ENCODE assay signal across 9 mouse cellular contexts in genomic region chr12:76596292-76597023, GRCm38 (mm10).
A peak's percentile ranks its signal among the peaks of the same experiment; 100 is the strongest.
DNase-seq lines count a peak whose midpoint lies in the region; ATAC-seq and TF ChIP-seq lines count a peak whose summit lies in the region.
"Had no signal": no experiment of that assay in that cellular context is flagged by ENCODE, and none has a peak within 500 bp of the region (broad histone marks: within the 10 kb centered on the region; RNA-seq: fewer than 3 reads in every experiment).

No protein-coding gene starts in this region.

- peak; percentile 90 for TF ChIP-seq CTCF in cortical plate, adult 2 months (IDR thresholded peaks at IDR 0.05; ENCODE audit: extremely low read depth, insufficient read depth, low read length)

- H3K4me3 ChIP-seq in cortical plate, adult 2 months (ENCODE audit: insufficient read depth, low read length), result no peak overlapping the region
- H3K4me3 ChIP-seq in limb, embryonic 14.5 days (replicated peaks; ENCODE audit: low read length), result no peak overlapping the region
- H3K4me3 ChIP-seq: erythroblast, embryonic 14.5 days had no signal

- no peaks in the 10 kb centered on the region for H3K9me3 ChIP-seq in limb, embryonic 14.5 days (ENCODE audit: control insufficient read depth, low read length)

- peak; percentile 48; the same call in 1 of the 2 replicates for ATAC-seq in limb, embryonic 14.5 days (ENCODE audit: low FRiP score, low read depth)

- H3K4me1 ChIP-seq in cortical plate, adult 2 months (ENCODE audit: control insufficient read depth, insufficient read depth, low read length), result peaks cover 7% of the 10 kb centered on the region
- H3K4me1 ChIP-seq in limb, embryonic 14.5 days (ENCODE audit: control insufficient read depth, insufficient read depth, low read length), result peaks cover 12% of the 10 kb centered on the region

- no peaks in the 10 kb centered on the region for H3K36me3 ChIP-seq in limb, embryonic 14.5 days (ENCODE audit: control insufficient read depth, insufficient read depth, low read length)

- no peak for TF ChIP-seq POLR2A in cortical plate, adult 2 months (IDR thresholded peaks at IDR 0.05; ENCODE audit: extremely low read depth, insufficient read depth, low read length)
- TF ChIP-seq POLR2A in limb, embryonic 14.5 days (IDR thresholded peaks at IDR 0.05; ENCODE audit: borderline replicate concordance, extremely low read depth, insufficient read depth, insufficient read length), result no peak

- intact Hi-C loops in gastrocnemius, postnatal 36 days (cut with DNase I), result loop anchor here (1.0 to 10.0 kb wide), 2 partner anchors 100 to 158 kb away; no protein-coding TSS in a partner anchor

- no peak overlapping the region for H3K9ac ChIP-seq in limb, embryonic 14.5 days (ENCODE audit: low read depth, low read length, severe bottlenecking)

- DNase-seq in 416B (ENCODE audit: low read depth), result peak; percentile 68
- peak; percentile 42 for DNase-seq in T-cell, adult 2 months (ENCODE audit: low spot score)
- peak; percentile 64 to 73 for DNase-seq in gastrocnemius, postnatal 36 days
- DNase-seq in kidney, adult 9 months, result peak; percentile 76
- DNase-seq in limb, embryonic 14.5 days (ENCODE audit: low spot score), result peak; percentile 73
- peak; percentile 29 to 66 for DNase-seq in natural killer cell, adult 2 months (ENCODE audit: low spot score in 2 of 2)
- DNase-seq in testis, postnatal 10 days (ENCODE audit: low spot score), result peak; percentile 82

- 52% methylated on average over 15 of the region's 15 CpGs for WGBS in limb, embryonic 14.5 days

- H3K4me2 ChIP-seq in limb, embryonic 14.5 days (replicated peaks; ENCODE audit: low read depth, low read length, severe bottlenecking), result no peak overlapping the region

- H3K27me3 ChIP-seq in limb, embryonic 14.5 days (ENCODE audit: control insufficient read depth, insufficient read depth, low read length), result no peaks in the 10 kb centered on the region

- no peak overlapping the region for H3K27ac ChIP-seq in cortical plate, adult 2 months (ENCODE audit: insufficient read depth, low read length)
- H3K27ac ChIP-seq in limb, embryonic 14.5 days (replicated peaks; ENCODE audit: low read depth, low read length), result no peak overlapping the region
